Mouse (Mus musculus): ENCODE data around the gene Gm49333. TPM values are rescaled to one million over a fixed set of nuclear protein-coding genes. Genes with fewer than 3 reads are reported as not detected.

Gm49333 gene
- under 1 TPM in 1 of 2 experiments, not detected in 1; 0.33 TPM for total RNA-seq (2021)
- long read RNA-seq, experiment 1, partial matches to known transcripts, result 2 of 6 reads
- long read RNA-seq, experiment 1, other reads (novel, unspliced or antisense), result 4 of 6 reads
- long read RNA-seq, experiment 2, partial matches to known transcripts, result 0 of 3 reads
- long read RNA-seq, experiment 2, other reads (novel, unspliced or antisense), result 3 of 3 reads

DNA sequence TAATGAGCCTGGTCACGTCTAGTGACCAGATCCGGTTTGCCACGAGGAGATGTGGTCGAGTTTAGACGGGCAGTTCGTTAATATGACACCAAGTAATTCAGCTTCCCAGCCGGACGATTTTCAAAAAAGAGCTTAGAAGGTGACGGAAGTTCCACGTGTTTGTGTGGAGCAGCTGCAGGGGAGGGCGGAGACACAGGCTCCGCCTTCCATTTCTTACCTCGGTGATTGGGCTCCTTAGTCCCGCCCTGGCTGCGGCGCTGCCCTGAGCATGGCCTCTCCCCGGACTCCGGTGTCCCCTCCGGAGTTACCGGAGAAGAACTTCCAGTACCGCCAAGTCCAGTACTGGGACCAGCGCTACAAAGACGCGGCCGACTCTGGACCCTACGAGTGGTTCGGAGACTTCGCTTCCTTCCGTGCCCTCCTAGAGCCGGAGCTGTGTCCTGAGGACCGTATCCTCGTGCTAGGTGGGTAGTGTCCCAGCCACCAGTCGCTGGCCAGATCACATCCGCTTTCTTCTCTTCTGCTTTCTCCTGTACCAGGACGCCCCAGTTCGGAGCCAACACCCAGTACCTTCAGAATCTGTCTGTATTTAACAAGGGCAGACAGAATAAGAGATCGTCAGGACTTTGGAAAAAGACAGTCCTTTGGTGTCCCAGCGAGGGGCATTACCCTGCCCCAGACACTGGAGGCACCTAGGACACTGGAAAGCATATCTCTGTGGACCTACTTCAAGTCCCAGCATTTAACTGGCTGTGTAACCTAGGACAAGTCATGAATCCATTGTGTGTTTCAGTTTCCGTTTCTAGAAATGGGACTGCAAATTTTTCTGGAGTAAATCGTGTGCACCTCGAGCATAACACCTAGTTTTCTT lies at the start of gene Gm49333, which contains the start of the genes Eef1akmt4 and Alg3:
Gene Gm49333, plus strand, starts transcription at position 254 of the 871 bp plus-strand sequence.
Gene Eef1akmt4, plus strand, starts transcription at position 237 of the 871 bp plus-strand sequence.
Gene Alg3, minus strand, starts transcription at position 379 of the 871 bp plus-strand sequence.
- Histone ChIP-seq H3K4me3 (peak within 1 kb of the TSS; percentile 67), H3K27ac (peak within 1 kb of the TSS; percentile 84)
- TF ChIP-seq CTCF (IDR thresholded peaks at IDR 0.05), result no peak; the same call in none of the 2 replicates
- peak; percentile 66 to 73 for DNase-seq (ENCODE audit: extremely low spot score in 1 of 2, low spot score in 2 of 2)
- intact Hi-C loops (cut with DNase I), result loop anchor here (1.0 to 5.0 kb wide), 2 partner anchors 40 to 64 kb away; partner anchors contain the start of genes Abcf3 and Psmd2

DNA sequence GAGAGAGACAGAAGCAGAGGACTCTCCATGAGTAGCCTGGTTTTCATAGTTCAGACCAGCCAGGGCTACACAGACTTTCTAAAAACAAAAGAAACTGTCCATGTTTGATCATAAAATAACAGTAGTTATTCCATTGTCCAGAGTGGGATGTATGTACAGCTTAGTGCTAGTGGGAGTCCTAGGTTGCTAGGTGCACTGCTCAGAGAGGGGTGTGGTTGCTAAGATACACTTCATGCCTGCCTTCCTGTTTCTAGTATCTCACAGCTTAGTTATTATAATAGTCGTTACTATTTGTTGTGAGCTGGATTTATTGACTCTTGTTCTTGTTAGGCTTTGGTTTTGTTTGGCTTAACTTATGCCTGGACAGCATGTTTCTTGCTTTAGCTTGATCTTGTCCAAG lies 46.3 kb upstream of the Gm49333 start:
- Histone ChIP-seq H3K4me3 (no peak overlapping the region), H3K27ac (no peak overlapping the region)
- no peak for TF ChIP-seq CTCF (IDR thresholded peaks at IDR 0.05)
- intact Hi-C loops (cut with DNase I), result no loop called here
- DNase-seq (ENCODE audit: extremely low spot score in 1 of 2, low spot score in 2 of 2), result no peak

DNA sequence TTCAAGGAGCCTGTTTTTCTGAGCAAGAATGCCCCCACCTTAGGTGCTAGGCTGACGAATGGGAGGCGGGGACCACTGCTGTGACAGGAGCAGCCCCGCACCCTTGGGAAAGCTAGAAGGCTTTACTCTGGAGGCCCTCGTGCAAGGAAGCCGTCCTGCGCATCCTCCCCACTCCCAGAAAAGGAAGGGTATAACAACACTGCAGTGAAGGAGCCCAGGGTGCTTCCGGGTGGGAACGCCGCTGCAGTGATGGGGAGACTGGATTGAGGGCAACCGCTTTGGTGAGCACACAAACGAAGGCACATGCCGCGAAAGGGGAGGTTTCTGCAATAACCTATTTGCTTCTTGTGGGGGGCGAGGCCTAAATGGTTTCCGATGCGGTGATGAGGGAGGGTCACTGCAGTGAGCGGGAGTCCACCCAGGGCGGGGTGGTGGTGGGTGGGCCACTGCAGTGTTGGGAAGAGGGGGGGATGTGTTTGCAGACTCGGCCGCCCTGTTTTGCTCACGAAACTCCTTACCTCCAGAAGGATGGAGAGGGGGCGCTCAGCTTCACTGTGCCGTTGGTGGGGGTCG lies 22.0 kb upstream of the Gm49333 start, which contains the start of gene Vwa5b2:
Gene Vwa5b2, plus strand, starts transcription at position 106 of the 573 bp plus-strand sequence.
- intact Hi-C loops (cut with DNase I), result loop anchor here (10.0 kb wide), 1 partner anchor 55 kb away; no protein-coding TSS in a partner anchor
- H3K4me3 ChIP-seq, result peak within 1 kb of the TSS; percentile 64
- no peak for TF ChIP-seq CTCF (IDR thresholded peaks at IDR 0.05)
- H3K27ac ChIP-seq, result peak within 1 kb of the TSS; percentile 88
- peak in 1 of 2 experiments; percentile 49 for DNase-seq (ENCODE audit: extremely low spot score in 1 of 2, low spot score in 2 of 2)

DNA sequence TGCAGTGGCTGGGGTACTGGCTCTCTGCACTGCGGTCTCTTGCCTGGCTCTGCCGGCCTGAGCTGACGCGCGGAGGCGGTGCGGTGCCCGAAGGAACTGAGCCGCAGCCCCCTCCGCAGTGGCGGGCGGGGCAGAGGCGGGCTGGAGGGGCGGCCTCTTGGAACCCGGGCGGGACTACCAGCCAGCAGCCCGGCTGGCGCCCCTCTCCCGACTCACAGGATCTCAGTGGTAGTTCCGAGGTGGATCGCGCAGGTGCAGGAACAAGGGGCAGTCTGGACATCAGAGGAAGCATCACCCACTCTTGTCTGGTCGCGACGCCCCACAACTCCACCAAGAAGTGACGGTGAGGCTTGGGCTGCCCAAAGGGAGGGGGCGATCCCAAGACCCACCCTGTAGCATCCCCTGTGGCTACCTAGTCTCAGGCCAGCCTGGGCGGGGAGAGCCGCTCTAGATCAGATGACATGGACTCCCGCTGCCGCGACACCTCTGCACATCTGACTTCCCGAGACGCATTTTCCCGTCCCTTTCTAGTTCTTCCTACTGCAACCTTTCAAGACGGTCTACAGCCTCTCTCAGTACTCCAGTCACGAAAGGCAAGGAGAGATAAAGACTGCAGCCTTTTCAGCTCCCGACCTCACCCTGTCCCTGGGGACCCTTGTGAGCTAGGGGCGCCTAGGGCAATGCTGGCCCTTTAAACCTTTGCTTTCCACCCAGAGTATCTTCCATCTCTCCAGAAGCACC lies 21.3 kb upstream of the Gm49333 start:
- no peak for TF ChIP-seq CTCF (IDR thresholded peaks at IDR 0.05)
- Histone ChIP-seq H3K4me3 (peak overlapping the region; percentile 64), H3K27ac (peak overlapping the region; percentile 88)
- intact Hi-C loops (cut with DNase I), result loop anchor here (10.0 kb wide), 1 partner anchor 55 kb away; no protein-coding TSS in a partner anchor
- peak; percentile 57 to 75 for DNase-seq (ENCODE audit: extremely low spot score in 1 of 2, low spot score in 2 of 2)

DNA sequence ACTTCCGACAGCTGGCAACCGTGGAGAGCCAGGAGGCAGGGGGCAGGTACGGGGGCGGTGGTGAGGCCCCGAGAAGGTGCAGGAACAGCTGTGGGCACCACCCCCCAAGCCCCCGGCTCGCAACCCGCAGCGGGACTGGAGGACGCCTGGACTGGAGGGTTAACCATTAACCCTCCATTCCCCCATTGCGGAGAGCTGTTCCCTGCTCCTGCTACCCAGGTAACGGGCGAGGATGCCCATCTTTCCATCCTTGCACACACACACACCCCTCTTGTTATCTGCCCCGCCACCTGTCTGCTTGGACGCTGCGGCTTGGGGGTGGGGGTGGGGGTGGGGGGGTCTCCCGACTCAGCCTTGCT lies 20.8 kb upstream of the Gm49333 start:
- H3K27ac ChIP-seq, result peak overlapping the region; percentile 88; the same call in 1 of the 2 replicates
- TF ChIP-seq CTCF (IDR thresholded peaks at IDR 0.05), result no peak
- no peak for DNase-seq (ENCODE audit: extremely low spot score in 1 of 2, low spot score in 2 of 2)
- H3K4me3 ChIP-seq, result peak overlapping the region; percentile 64
- intact Hi-C loops (cut with DNase I), result no loop called here

DNA sequence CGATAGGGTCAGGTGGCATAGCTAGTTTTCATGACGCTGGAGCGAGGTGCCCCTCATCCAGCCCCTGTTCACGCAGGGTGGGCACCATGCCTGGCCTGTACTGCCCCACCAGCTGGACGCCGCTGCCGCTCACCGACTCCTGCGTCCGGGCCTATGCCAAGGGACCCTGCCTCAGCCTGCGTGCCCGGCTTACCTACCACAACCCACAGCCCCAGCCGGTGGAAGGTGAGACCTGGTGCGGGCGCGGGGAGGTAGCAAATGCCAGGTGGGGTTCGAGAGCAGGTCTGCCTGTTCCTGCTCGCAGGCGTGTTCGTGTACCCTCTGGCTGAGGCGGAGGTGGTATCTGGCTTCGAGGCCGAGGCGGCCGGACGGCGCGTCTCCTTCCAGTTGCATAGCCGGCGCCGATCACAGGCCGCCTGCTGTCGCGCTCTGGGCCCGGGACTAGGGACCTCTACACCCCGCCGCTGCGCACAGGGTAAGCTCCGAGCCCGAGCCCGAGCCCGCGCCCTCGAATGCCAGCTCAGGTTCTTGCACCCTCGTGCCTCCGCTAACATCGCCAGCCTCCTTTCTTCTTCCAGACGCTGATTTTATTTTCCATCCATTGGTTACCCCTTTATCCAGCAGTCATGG lies 20.2 kb upstream of the Gm49333 start:
- intact Hi-C loops (cut with DNase I), result no loop called here
- DNase-seq (ENCODE audit: extremely low spot score in 1 of 2, low spot score in 2 of 2), result no peak
- Histone ChIP-seq H3K4me3 (peak overlapping the region; percentile 64), H3K27ac (no peak overlapping the region)
- no peak for TF ChIP-seq CTCF (IDR thresholded peaks at IDR 0.05)

DNA sequence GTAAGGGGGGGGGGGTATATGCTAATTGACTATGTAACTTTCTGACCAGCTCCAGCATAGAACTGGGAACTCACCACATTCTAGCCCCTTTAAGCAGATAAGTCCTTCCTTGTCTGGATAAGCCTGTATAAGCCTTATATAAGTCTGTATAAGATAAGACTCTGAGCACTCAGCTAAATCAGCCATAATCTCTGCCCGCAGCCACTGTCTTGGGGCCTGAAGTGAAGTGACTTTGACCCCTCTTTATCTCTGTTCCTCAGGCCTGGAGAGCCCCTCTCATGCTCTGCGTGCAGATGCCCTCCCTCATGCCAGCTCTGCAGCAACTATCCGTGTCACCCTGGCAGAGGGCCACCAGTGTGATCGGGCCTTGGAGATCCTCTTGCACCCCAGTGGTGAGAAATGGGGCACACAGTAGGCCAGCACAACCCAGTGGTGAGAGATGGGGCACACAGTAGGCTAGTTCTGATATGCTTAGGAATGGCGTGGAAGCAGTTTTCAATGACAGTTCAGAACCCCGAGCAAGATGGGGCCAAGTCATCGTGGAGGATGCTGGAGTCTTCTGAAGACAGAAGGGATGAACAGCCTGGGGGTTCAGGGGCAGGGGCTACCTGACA lies 16.2 kb upstream of the Gm49333 start:
- intact Hi-C loops (cut with DNase I), result no loop called here
- DNase-seq (ENCODE audit: extremely low spot score in 1 of 2, low spot score in 2 of 2), result no peak
- Histone ChIP-seq H3K4me3 (no peak overlapping the region), H3K27ac (no peak overlapping the region)
- TF ChIP-seq CTCF (IDR thresholded peaks at IDR 0.05), result no peak

DNA sequence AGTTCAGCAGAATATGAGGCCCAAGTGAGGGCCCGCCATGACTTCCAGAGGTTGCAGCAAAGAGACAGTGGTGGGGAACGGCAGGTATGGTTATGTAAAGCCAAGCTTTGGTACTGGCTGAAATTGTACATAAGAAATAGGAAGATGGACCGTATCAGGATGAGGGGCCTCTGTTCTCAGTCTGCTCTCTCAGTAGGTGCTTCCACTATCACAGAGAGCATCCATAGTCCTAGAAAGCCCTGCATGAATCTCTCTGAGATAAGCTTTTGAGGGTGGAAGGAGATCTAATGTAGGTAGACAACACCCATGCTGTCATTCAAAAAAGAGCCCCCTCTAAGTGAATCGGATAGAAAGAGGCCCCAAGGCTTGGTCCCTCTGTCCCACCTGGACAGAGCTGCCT lies 15.7 kb upstream of the Gm49333 start:
- intact Hi-C loops (cut with DNase I), result no loop called here
- DNase-seq (ENCODE audit: extremely low spot score in 1 of 2, low spot score in 2 of 2), result no peak
- no peak overlapping the region for H3K4me3 ChIP-seq
- no peak overlapping the region for H3K27ac ChIP-seq
- no peak for TF ChIP-seq CTCF (IDR thresholded peaks at IDR 0.05)

DNA sequence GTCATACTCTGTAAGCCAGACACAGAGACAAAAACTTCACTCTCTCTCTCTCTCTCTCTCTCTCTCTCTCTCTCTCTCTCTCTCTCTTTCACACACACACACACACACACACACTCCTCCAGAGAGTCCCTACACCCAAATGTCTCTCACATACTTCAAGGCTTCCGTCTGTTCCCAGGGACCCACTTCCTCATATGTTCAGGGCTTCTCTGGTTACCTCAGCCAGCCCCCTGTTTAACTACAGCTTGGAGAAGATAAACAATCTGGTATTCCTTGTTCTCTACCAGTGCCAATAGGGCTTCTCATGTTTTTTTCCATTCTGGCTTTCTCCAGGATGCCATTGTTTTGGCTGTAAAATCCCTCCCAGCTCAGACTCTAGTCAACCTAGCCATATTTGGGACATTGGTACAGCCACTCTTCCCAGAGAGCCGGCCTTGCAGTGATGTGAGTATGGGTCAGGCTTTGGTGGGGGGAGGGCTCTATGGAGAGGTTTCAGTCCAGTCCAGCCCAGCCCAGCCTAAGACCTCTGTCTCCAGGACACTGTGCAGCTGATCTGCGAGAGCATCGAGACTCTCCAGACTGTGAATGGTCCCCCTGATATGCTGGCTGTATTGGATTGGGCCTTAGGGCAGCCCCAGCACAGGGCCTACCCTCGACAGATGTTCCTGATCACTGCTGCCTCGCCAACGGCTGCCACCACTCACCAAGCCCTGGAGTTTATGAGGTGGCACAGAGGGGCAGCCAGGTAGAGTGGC lies 14.5 kb upstream of the Gm49333 start:
- no peak overlapping the region for H3K27ac ChIP-seq
- no peak overlapping the region for H3K4me3 ChIP-seq
- DNase-seq (ENCODE audit: extremely low spot score in 1 of 2, low spot score in 2 of 2), result no peak
- no peak for TF ChIP-seq CTCF (IDR thresholded peaks at IDR 0.05)
- intact Hi-C loops (cut with DNase I), result no loop called here

DNA sequence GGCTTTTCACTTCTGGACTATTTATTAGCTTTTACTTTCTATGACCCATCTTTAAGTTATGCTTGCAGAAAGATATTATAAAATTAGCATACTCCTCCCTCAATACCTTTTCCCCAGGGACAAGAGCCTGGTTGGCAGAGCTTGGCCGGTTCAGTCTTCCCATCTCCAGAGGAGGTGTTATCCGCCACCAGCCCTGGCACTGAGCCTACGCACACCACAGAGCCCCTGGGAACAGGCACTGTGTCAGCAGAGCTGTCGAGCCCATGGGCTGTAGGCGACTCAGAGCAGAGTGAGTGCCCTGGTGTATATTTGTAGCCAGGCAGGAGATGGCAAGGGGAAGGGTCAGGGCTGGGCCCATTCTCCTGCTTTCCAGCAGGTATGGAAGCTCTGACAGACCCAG lies 10.9 kb upstream of the Gm49333 start:
- intact Hi-C loops (cut with DNase I), result no loop called here
- Histone ChIP-seq H3K4me3 (no peak overlapping the region), H3K27ac (no peak overlapping the region)
- no peak for TF ChIP-seq CTCF (IDR thresholded peaks at IDR 0.05)
- DNase-seq (ENCODE audit: extremely low spot score in 1 of 2, low spot score in 2 of 2), result peak in 1 of 2 experiments; percentile 18

Measured in left cerebral cortex, adult 2 months (tissue).